Mouse (Mus musculus) urinary bladder, postnatal 4 days (tissue): ENCODE data around the gene Retreg3.
A peak's percentile ranks its signal among the peaks of the same experiment; 100 is the strongest.

ENCODE experiments used
- DNase-seq, 2 experiments: peaks; one replicate each; pipeline ENCODE4 v3.0.0; 2021 to 2022; ENCODE audit warnings: low spot score in 2 of 2

Gene Retreg3

DNA sequence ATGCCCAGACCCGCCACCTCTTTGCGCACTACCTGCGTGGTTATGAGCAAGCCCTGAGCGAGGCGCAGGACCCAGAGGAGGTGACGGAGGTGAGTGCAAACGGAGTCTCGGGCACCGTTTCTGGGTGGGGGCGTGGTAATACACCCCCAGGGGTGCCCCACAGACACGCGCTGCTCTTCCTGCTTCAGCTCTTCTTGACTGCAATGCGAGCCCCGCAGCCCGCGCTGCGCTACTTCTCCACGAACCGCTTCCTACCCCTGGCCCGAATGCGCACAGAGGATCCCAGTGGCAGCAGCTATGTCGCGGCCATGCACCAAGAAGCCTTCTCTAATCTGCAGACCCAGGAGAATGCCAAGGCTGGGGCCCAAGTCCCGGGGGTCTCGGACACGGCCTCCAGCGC is 39.9 kb downstream of the Retreg3 start:
- DNase-seq = no peak

- no peak for DNase-seq
These were observed 41.6 kb downstream of the Retreg3 start, which contains the start of gene Hsd17b1 for GRCm38 (mm10) chr11:101078121-101078520. Gene Hsd17b1 (plus strand): TSS chr11:101078411.

DNA sequence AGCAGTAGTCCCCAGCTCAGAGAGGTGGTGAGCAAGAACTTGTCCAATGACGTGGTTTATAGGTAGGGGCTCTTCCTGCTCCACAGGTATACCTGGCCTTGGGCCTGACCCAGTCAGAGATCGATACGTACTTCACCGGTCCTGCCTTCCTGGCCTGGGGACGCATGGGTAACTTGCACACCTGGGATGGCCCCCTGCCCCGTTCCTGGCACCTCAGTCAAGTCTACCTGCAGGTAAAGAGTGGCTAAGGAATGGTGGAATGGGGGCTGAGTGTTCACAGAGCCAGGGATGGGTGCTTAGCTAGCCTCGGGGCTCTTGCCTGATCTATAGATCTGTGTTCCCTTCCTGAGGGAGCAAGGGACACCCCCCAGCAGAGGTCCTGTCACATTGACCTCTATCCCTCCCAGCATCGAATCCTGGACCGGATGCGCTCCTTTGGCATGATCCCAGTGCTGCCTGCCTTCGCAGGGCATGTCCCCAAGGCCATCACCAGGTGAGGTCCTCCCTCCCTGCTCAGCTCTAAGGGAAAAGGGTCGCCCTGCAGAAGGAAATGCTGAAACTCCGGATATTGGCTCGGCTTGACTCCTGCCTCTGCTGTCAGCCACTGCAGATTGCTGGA is 47.8 kb downstream of the Retreg3 start:
- no peak for DNase-seq

- DNase-seq = no peak
These were observed 48.7 kb downstream of the Retreg3 start for GRCm38 (mm10) chr11:101070987-101071386.

- DNase-seq = no peak
These were observed 49.5 kb downstream of the Retreg3 start for GRCm38 (mm10) chr11:101070189-101070527.

GRCm38 (mm10) chr11:101069391-101070188 is 50.1 kb downstream of the Retreg3 start, which contains the start of gene Naglu:
Gene Naglu (plus strand): TSS chr11:101070012.
- DNase-seq = peak; percentile 94 to 96

- DNase-seq = peak; percentile 78 to 89
These were observed 52.9 kb downstream of the Retreg3 start for GRCm38 (mm10) chr11:101066549-101067412.

- DNase-seq = no peak
These were observed 54.7 kb downstream of the Retreg3 start for GRCm38 (mm10) chr11:101065002-101065401.

DNA sequence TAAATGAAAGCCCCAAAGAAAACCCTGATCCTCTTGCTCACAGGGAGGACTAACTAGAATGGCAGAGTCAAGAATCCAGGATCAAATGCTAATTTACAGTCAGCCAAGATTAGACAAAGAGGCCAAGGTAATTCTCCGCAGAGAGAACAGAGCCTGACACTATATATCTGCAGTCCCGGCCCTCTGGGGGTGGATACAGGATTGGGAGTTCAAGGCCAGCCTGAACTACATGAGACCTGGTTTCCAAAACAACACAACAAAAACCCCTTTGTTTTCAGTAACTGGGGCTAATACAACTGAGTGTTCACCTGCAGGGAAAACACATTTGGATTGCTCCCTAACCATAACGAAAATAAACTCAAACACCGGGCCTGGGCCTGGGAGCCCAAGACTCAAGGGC is 55.2 kb downstream of the Retreg3 start:
- DNase-seq = no peak

DNA sequence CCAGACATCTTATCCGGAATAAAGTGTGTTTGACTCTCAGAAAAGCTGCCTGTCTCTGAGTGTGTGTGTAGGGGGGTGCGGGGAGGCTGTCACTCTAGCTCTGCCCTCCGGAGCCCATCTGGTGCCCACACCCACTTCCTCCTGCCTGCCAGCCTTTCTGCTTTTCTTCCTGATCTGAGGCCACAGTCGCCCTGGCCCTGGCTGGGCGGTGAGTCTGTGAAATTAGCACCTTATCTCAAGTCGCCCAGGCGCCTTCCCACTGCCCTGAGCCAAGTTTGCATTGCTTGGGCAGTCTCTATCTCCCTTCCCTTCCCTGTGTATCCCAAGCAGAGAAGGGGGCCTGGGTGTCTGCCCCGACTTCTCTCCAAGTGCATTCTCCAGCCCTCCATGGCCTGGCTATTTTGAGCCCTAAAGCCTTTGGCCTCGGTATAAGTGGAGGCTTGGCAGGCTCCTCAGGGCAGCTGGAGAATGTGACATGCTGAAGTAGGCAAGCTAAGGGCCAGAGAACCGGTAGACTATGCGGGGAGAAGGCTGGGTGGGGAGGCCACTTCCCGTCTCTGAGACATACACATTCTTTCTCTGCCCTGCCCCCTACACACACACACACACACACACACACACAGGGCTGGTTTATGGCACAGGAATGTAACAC is 55.9 kb downstream of the Retreg3 start:
- DNase-seq = peak in 1 of 2 experiments; percentile 73

DNA sequence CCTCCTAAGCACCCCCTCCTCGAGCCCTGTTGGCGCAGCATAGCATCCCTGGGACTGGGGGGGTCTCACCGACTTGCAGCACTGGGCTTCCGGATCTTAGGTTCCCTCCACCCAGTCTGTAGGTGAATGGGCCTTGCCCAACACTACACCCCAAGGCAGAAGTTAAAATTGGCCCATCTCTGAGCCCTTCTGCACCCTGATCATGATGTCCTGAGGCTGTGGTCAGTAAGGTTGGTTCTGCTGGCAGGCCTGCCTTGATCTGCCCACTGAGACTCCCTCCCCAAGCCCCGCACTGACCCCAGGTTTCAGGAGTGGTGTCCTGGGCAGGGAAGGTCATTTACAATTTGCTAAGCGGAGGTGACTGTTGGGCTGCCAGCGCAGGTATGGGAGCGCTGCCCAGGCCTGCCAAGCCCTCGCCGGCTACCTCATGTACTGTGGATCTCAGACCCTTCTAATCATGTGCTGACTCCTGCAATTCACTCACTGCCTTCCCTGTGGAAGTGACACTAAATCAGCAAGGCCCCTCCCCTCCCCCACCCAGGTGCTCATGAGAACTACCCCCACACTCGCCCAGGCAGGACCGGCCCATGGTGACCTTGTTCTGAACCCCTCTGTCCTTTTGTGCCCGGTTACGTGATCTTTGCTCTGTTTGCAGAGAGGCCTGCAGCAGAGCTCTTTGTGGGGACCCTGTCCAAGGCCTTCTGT is 56.6 kb downstream of the Retreg3 start:
- DNase-seq = no peak

DNA sequence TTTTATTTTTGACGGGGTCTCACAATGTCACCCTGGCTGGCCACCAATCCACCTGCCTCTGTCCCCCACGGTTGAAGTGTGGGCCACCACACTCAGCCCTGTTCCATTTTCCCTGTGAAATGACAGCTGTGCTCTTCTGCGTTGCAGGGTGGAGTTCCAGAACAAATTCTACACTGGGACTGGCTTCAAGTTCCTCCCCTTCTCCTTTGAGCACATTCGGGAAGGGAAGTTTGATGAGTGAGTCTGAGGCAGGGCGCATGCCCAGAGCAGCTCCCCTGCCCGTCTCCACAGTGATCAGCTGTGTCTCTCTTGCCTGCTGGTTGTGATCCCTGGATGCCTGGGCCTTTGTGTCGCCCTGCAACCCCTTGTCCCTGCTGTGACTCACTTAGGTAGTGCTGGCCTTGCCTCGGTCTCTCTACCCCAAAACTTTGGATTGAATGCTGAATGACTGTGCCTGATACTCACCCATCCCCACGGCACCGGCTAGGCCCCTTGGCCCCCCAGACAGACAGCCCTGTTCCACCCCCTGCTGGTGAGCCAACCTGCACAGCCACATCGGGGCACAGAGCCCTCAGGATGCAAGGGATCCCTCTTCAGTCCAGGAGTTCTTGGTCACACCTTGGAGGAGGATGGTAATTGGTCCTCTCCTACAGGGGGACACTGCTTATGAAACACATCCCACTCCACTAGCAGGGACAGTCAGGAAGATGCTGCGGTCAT is 57.4 kb downstream of the Retreg3 start:
- peak in 1 of 2 experiments; percentile 63 for DNase-seq

GRCm38 (mm10) chr11:101061049-101061448 is 58.6 kb downstream of the Retreg3 start:
- DNase-seq = no peak

- peak; percentile 73 to 80 for DNase-seq
These were observed 59.6 kb downstream of the Retreg3 start for GRCm38 (mm10) chr11:101060126-101060525.

DNA sequence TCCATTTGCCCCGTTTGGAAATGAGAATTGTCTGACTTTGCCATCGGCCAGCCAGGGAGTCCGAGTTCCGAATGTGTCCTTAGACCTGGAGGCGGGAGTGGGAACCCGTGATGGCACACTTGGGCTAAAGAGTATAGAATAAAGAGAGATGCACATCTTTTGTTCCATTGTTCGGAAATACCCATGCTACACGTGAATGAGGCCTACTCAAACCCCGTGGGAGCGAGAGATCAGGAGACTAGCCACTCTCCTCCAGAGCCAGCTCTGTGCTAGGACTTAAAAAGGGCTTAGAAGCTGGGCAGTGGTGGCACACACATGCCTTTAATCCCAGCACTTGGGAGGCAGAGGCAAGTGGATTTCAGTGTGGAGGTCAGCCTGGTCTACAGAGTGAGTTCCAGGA is 60.2 kb downstream of the Retreg3 start:
- DNase-seq = no peak

GRCm38 (mm10) chr11:101058726-101059125 is 61.0 kb downstream of the Retreg3 start:
- DNase-seq = no peak

GRCm38 (mm10) chr11:101057860-101058259 is 61.8 kb downstream of the Retreg3 start:
- DNase-seq = peak; percentile 77 to 89

DNA sequence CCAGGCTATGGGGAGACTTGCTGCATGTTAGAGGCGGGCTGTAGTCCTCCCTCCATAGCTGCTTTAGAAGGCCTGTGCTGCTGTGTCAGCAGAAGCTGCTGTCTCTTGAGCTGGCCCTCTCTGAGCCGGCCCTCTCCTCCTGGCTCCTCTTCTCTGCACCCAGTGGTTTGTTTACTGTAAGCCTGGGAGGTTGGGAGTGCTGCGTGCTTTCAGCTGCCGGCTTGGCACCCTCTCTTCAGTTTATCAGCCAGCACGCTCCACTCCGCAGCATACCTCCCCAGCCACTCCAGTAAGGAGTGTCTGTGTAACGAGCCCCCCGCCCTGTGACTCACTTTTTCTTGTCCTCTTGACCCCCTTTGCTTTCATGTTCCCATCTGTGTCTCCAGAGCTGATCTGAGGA is 62.8 kb downstream of the Retreg3 start:
- peak; percentile 73 to 76 for DNase-seq

GRCm38 (mm10) chr11:101055418-101055817 is 64.3 kb downstream of the Retreg3 start:
- DNase-seq = no peak

- DNase-seq = no peak
These were observed 65.7 kb downstream of the Retreg3 start for GRCm38 (mm10) chr11:101053974-101054373.
